Mouse (Mus musculus): ENCODE results near the gene Oxct1. TPM values are rescaled to one million over a fixed set of nuclear protein-coding genes. Genes with fewer than 3 reads are reported as not detected.

The Oxct1 gene
- total RNA-seq, 2 experiments from 2014 or later, result 167 to 192 TPM

- DNase-seq (ENCODE audit: low spot score in 2 of 2), result no peak
Measured at GRCm38 (mm10) chr15:4101025-4101424, 74.8 kb downstream of the Oxct1 start.

- DNase-seq (ENCODE audit: low spot score in 2 of 2), result no peak
Measured at GRCm38 (mm10) chr15:4104319-4104718, 78.1 kb downstream of the Oxct1 start.

GRCm38 (mm10) chr15:4105498-4105897, 79.3 kb downstream of the Oxct1 start:
- no peak for DNase-seq (ENCODE audit: low spot score in 2 of 2)

- DNase-seq (ENCODE audit: low spot score in 2 of 2), result no peak
Measured at GRCm38 (mm10) chr15:4119962-4120361, 93.8 kb downstream of the Oxct1 start.

- DNase-seq (ENCODE audit: low spot score in 2 of 2), result no peak
Measured at GRCm38 (mm10) chr15:4124648-4125047, 98.5 kb downstream of the Oxct1 start.

GRCm38 (mm10) chr15:4138524-4138923, 112.3 kb downstream of the Oxct1 start:
- DNase-seq (ENCODE audit: low spot score in 2 of 2), result no peak

GRCm38 (mm10) chr15:4139516-4139915, 113.3 kb downstream of the Oxct1 start:
- DNase-seq (ENCODE audit: low spot score in 2 of 2), result no peak

- no peak for DNase-seq (ENCODE audit: low spot score in 2 of 2)
Measured at GRCm38 (mm10) chr15:4145352-4145751, 119.2 kb downstream of the Oxct1 start.

GRCm38 (mm10) chr15:4147700-4148099, 121.5 kb downstream of the Oxct1 start:
- DNase-seq (ENCODE audit: low spot score in 2 of 2), result no peak

- DNase-seq (ENCODE audit: low spot score in 2 of 2), result no peak
Measured at GRCm38 (mm10) chr15:4148649-4149389, 122.6 kb downstream of the Oxct1 start.

- DNase-seq (ENCODE audit: low spot score in 2 of 2), result no peak
Measured at GRCm38 (mm10) chr15:4154646-4155045, 128.5 kb downstream of the Oxct1 start.

GRCm38 (mm10) chr15:4167946-4168345, 141.8 kb downstream of the Oxct1 start:
- no peak for DNase-seq (ENCODE audit: low spot score in 2 of 2)

GRCm38 (mm10) chr15:4171600-4171999, 145.4 kb downstream of the Oxct1 start:
- no peak for DNase-seq (ENCODE audit: low spot score in 2 of 2)

- no peak for DNase-seq (ENCODE audit: low spot score in 2 of 2)
Measured at GRCm38 (mm10) chr15:4197913-4198312, 171.7 kb downstream of the Oxct1 start.

Other genes with a start within 250 kb of the Oxct1 start
- 10 to 100 TPM; 17.0 to 18.4 TPM for gene Fbxo4, start 46.8 kb upstream of the Oxct1 start, total RNA-seq (2021)
- gene AW549877, start 30.6 kb upstream of the Oxct1 start, total RNA-seq (2021), result 10 to 100 TPM; 44.8 to 54.8 TPM